Mouse (Mus musculus) embryonic fibroblast, embryonic 13.5 days (primary cell): Measurements from ENCODE around the gene Ptpn7. TPM values are rescaled to one million over a fixed set of nuclear protein-coding genes. Genes with fewer than 3 reads are reported as not detected.

Source experiments
- H3K27ac ChIP-seq: 2 replicates; pipeline ENCODE4 v1.5.1; 2012; ENCODE audit warnings: low read length, control low read depth, inconsistent platforms; ENCODE audit not compliant: insufficient read depth
- H3K4me1 ChIP-seq: 2 replicates; pipeline ENCODE4 v1.6.1; 2011; ENCODE audit warnings: low read length; ENCODE audit not compliant: control insufficient read depth, insufficient read depth
- H3K4me3 ChIP-seq: 2 replicates; pipeline ENCODE4 v1.5.1; 2011; ENCODE audit warnings: mild to moderate bottlenecking, control low read depth, low read length; ENCODE audit not compliant: insufficient read depth
- CTCF ChIP-seq: IDR thresholded peaks from 2 replicates; pipeline ENCODE4 v1.5.1; 2011; ENCODE audit warnings: mild to moderate bottlenecking, control low read depth, low read length, moderate library complexity, borderline replicate concordance; ENCODE audit not compliant: insufficient read depth
- POLR2A ChIP-seq: IDR thresholded peaks from 2 replicates; pipeline ENCODE4 v1.6.1; 2011; ENCODE audit warnings: low read depth, mild to moderate bottlenecking, control low read depth, low read length, moderate library complexity
- polyA plus RNA-seq: library from polyadenylated mRNA; stranded (reverse); fragments of >200 nt; gene quantifications from 2 replicates; pipeline ENCODE4 v1.2.4, GENCODE M21; 2011; ENCODE audit warnings: low read depth; ENCODE audit not compliant: missing spikeins, insufficient read length

Ptpn7 gene
- polyA plus RNA-seq, 1 experiment, result 0.79 TPM

- H3K27ac ChIP-seq, result no peak overlapping the region
- TF ChIP-seq CTCF, result no peak
- no peak for TF ChIP-seq POLR2A
- H3K4me3 ChIP-seq, result peak overlapping the region; percentile 74
- peaks cover 7% of the 10 kb centered on the region for H3K4me1 ChIP-seq
Observed at GRCm38 (mm10) chr1:135148476-135148875, 16.0 kb downstream of the Ptpn7 start.

GRCm38 (mm10) chr1:135148996-135149395 lies 16.5 kb downstream of the Ptpn7 start:
- H3K27ac ChIP-seq, result no peak overlapping the region
- H3K4me1 ChIP-seq, result peaks cover 9% of the 10 kb centered on the region
- TF ChIP-seq CTCF (no peak), POLR2A (no peak)
- H3K4me3 ChIP-seq, result 0 out of 2 replicates have a peak overlapping the region, but pooled peaks have one; percentile 10

- H3K4me1 ChIP-seq, result peaks cover 11% of the 10 kb centered on the region
Observed at GRCm38 (mm10) chr1:135154011-135154410, 21.5 kb downstream of the Ptpn7 start.

GRCm38 (mm10) chr1:135154411-135154959 lies 22.0 kb downstream of the Ptpn7 start:
- Histone ChIP-seq H3K4me3 (no peak overlapping the region), H3K4me1 (peaks cover 11% of the 10 kb centered on the region), H3K27ac (no peak overlapping the region)
- no peak for TF ChIP-seq POLR2A
- peak; percentile 26; the same call in 1 of the 2 replicates for TF ChIP-seq CTCF

More at GRCm38 (mm10) chr1:135154011-135154410, 21.5 kb downstream of the Ptpn7 start:
- Histone ChIP-seq H3K27ac (no peak overlapping the region), H3K4me3 (no peak overlapping the region)
- no peak for TF ChIP-seq POLR2A
- no peak for TF ChIP-seq CTCF

GRCm38 (mm10) chr1:135156300-135156699 lies 23.8 kb downstream of the Ptpn7 start:
- Histone ChIP-seq H3K27ac (no peak overlapping the region), H3K4me1 (peaks cover 8% of the 10 kb centered on the region; the same call in 1 of the 2 replicates), H3K4me3 (no peak overlapping the region)
- no peak for TF ChIP-seq CTCF
- TF ChIP-seq POLR2A, result no peak

GRCm38 (mm10) chr1:135158633-135159032 lies 26.1 kb downstream of the Ptpn7 start:
- no peak overlapping the region for H3K27ac ChIP-seq

GRCm38 (mm10) chr1:135159074-135159473 lies 26.6 kb downstream of the Ptpn7 start:
- Histone ChIP-seq H3K27ac (no peak overlapping the region), H3K4me1 (peaks cover under 1% of the 10 kb centered on the region; the same call in 1 of the 2 replicates), H3K4me3 (no peak overlapping the region)
- TF ChIP-seq CTCF, result no peak
- TF ChIP-seq POLR2A, result no peak

More at GRCm38 (mm10) chr1:135158633-135159032, 26.1 kb downstream of the Ptpn7 start:
- peaks cover 4% of the 10 kb centered on the region; the same call in 1 of the 2 replicates for H3K4me1 ChIP-seq
- H3K4me3 ChIP-seq, result no peak overlapping the region
- no peak for TF ChIP-seq CTCF

GRCm38 (mm10) chr1:135159556-135160123 lies 27.1 kb downstream of the Ptpn7 start:
- Histone ChIP-seq H3K4me3 (no peak overlapping the region), H3K27ac (no peak overlapping the region), H3K4me1 (no peaks in the 10 kb centered on the region; the same call in 1 of the 2 replicates)
- no peak for TF ChIP-seq CTCF
- TF ChIP-seq POLR2A, result no peak

GRCm38 (mm10) chr1:135160411-135161050 lies 28.0 kb downstream of the Ptpn7 start:
- Histone ChIP-seq H3K4me1 (no peaks in the 10 kb centered on the region), H3K4me3 (no peak overlapping the region), H3K27ac (no peak overlapping the region)
- TF ChIP-seq CTCF, result no peak
- TF ChIP-seq POLR2A, result no peak

- H3K4me3 ChIP-seq, result no peak overlapping the region
- H3K27ac ChIP-seq, result no peak overlapping the region
- no peak for TF ChIP-seq POLR2A
- no peak for TF ChIP-seq CTCF
- H3K4me1 ChIP-seq, result no peaks in the 10 kb centered on the region
Observed at GRCm38 (mm10) chr1:135162720-135163119, 30.2 kb downstream of the Ptpn7 start.
